Mouse (Mus musculus) heart, postnatal 0 days (tissue): ENCODE measurements around the gene Pdia2.

Experiments used
- CTCF ChIP-seq: IDR thresholded peaks from 2 replicates; pipeline ENCODE4 v1.5.1; 2016; ENCODE audit warnings: antibody characterized with exemption, control low read depth, low read depth
- EP300 ChIP-seq: IDR thresholded peaks from 2 replicates; pipeline ENCODE4 v1.6.1; 2016; ENCODE audit warnings: antibody characterized with exemption, low read depth

DNA sequence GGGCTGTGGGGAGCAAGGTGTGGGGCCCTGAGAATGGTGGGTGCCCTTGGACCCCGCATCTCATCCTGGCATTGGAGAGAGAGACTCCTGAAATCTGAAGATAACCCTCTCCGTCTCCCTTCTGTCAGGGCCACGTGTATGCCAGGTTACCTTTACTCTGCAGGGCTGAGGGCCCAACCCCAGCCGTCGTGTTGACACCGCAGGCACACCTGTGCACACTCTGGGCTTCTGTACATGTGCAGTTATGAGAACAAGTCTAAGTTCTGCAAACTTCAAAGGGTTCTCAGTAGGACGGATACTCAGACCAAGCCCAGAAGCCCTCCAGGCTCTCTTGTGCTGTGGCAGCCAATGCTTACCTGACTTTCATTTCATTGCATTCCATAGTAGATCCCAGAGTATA, 13.4 kb upstream of the Pdia2 start:
- no peak for TF ChIP-seq CTCF
- TF ChIP-seq EP300: no peak
